Mouse (Mus musculus): ENCODE data around the gene Olfr549.

Gene Olfr549

GRCm38 (mm10) chr7:102597378-102598031, 47.8 kb downstream of the Olfr549 start, which contains the start of gene Olfr552:
Gene Olfr552 (plus strand): TSS chr7:102597770.
- DNase-seq (ENCODE audit: low spot score) = no peak

All from layer of hippocampus, adult 11-12 months (tissue).